Mouse (Mus musculus): ENCODE measurements at regions not wholly inside any gene's neighbourhood (a gene's known extent, or its start where the extent isn't known, plus 50 kb on each side); places are given as distances from the start of the nearest gene placed in this dataset.

- DNase-seq (ENCODE audit: low spot score) (no peak), ATAC-seq (ENCODE audit: low FRiP score, low read depth) (no peak)
- no peak overlapping the region for H3K4me2 ChIP-seq (replicated peaks; ENCODE audit: low read depth, low read length, severe bottlenecking)
- no peaks in the 10 kb centered on the region for H3K9me3 ChIP-seq (ENCODE audit: control insufficient read depth, low read length)
- WGBS, result 88% methylated on average over 4 of the region's 4 CpGs
- no peak overlapping the region for H3K9ac ChIP-seq (ENCODE audit: low read depth, low read length, severe bottlenecking)
- H3K4me1 ChIP-seq (ENCODE audit: control insufficient read depth, insufficient read depth, low read length), result no peaks in the 10 kb centered on the region
- no peaks in the 10 kb centered on the region for H3K36me3 ChIP-seq (ENCODE audit: control insufficient read depth, insufficient read depth, low read length)
- H3K27me3 ChIP-seq (ENCODE audit: control insufficient read depth, insufficient read depth, low read length), result no peaks in the 10 kb centered on the region
- no peak for TF ChIP-seq POLR2A (IDR thresholded peaks at IDR 0.05; ENCODE audit: borderline replicate concordance, extremely low read depth, insufficient read depth, insufficient read length)
- no peak overlapping the region for H3K27ac ChIP-seq (replicated peaks; ENCODE audit: low read depth, low read length)
- no peak overlapping the region for H3K4me3 ChIP-seq (replicated peaks; ENCODE audit: low read length)
Observed at GRCm38 (mm10) chr12:49830665-49831064, 445.7 kb downstream of the Gm43517 start.

- TF ChIP-seq POLR2A (IDR thresholded peaks at IDR 0.05; ENCODE audit: borderline replicate concordance, extremely low read depth, insufficient read depth, insufficient read length), result no peak
- no peak for ATAC-seq (ENCODE audit: low FRiP score, low read depth)
Observed at GRCm38 (mm10) chr12:49832118-49832847, 447.3 kb downstream of the Gm43517 start.

DNA sequence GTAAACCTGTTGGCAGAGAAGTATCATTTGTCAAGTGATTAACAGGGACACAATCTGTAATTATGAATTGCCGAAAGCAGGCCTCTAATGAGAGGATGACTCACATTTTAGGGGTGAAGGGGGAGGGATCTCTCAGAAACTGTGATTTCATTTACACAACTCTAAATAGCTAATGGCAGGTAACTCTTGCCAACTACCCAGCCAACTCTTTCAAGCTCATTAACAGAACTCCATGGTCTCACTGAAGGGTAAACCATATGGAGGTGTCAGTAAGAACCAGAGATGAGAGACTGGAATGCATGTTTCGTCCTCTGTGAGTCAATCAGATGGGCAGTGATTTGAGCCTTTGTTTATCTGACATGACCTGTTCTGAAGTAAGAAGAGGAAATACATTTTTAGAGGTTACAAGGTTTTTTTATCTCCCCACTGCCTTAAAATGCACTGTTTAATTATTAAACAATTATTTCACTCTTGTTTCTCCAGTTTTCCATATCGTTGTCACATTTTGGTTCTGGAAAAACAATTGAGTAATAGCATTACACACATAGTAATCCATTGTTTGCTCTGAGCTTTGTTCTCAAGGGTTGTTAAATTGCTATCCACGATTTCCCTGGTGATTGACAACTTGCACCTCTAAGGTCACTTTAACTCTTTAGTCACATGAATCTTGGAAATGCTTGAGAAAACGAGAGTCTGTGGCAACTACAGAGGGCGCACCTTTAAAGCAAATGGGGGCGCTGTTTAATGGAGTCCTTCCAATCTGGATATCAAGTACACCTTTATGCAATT is 451.5 kb downstream of the Gm43517 start:
- H3K27me3 ChIP-seq (ENCODE audit: control insufficient read depth, insufficient read depth, low read length), result no peaks in the 10 kb centered on the region
- H3K4me2 ChIP-seq (replicated peaks; ENCODE audit: low read depth, low read length, severe bottlenecking), result no peak overlapping the region
- H3K9ac ChIP-seq (ENCODE audit: low read depth, low read length, severe bottlenecking), result no peak overlapping the region
- no peaks in the 10 kb centered on the region for H3K36me3 ChIP-seq (ENCODE audit: control insufficient read depth, insufficient read depth, low read length)
- no peaks in the 10 kb centered on the region for H3K9me3 ChIP-seq (ENCODE audit: control insufficient read depth, low read length)
- no peak overlapping the region for H3K4me3 ChIP-seq (replicated peaks; ENCODE audit: low read length)
- DNase-seq (ENCODE audit: low spot score), result no peak
- no peak for TF ChIP-seq POLR2A (IDR thresholded peaks at IDR 0.05; ENCODE audit: borderline replicate concordance, extremely low read depth, insufficient read depth, insufficient read length)
- 57% methylated on average over 7 of the region's 7 CpGs for WGBS
- ATAC-seq (ENCODE audit: low FRiP score, low read depth), result no peak
- H3K4me1 ChIP-seq (ENCODE audit: control insufficient read depth, insufficient read depth, low read length), result no peaks in the 10 kb centered on the region
- no peak overlapping the region for H3K27ac ChIP-seq (replicated peaks; ENCODE audit: low read depth, low read length)

More at GRCm38 (mm10) chr12:49832118-49832847, 447.3 kb downstream of the Gm43517 start:
- no peaks in the 10 kb centered on the region for H3K4me1 ChIP-seq (ENCODE audit: control insufficient read depth, insufficient read depth, low read length)
- no peak overlapping the region for H3K4me2 ChIP-seq (replicated peaks; ENCODE audit: low read depth, low read length, severe bottlenecking)
- no peaks in the 10 kb centered on the region for H3K9me3 ChIP-seq (ENCODE audit: control insufficient read depth, low read length)
- no peak overlapping the region for H3K9ac ChIP-seq (ENCODE audit: low read depth, low read length, severe bottlenecking)
- DNase-seq (ENCODE audit: low spot score), result no peak
- WGBS, result 19% methylated on average over 3 of the region's 3 CpGs
- H3K27me3 ChIP-seq (ENCODE audit: control insufficient read depth, insufficient read depth, low read length), result no peaks in the 10 kb centered on the region
- no peak overlapping the region for H3K27ac ChIP-seq (replicated peaks; ENCODE audit: low read depth, low read length)
- no peak overlapping the region for H3K4me3 ChIP-seq (replicated peaks; ENCODE audit: low read length)
- H3K36me3 ChIP-seq (ENCODE audit: control insufficient read depth, insufficient read depth, low read length), result no peaks in the 10 kb centered on the region

- WGBS, result 86% methylated on average over 2 of the region's 2 CpGs
- Histone ChIP-seq H3K9ac (ENCODE audit: low read depth, low read length, severe bottlenecking) (no peak overlapping the region), H3K27ac (replicated peaks; ENCODE audit: low read depth, low read length) (no peak overlapping the region), H3K4me2 (replicated peaks; ENCODE audit: low read depth, low read length, severe bottlenecking) (no peak overlapping the region), H3K4me1 (ENCODE audit: control insufficient read depth, insufficient read depth, low read length) (no peaks in the 10 kb centered on the region), H3K4me3 (replicated peaks; ENCODE audit: low read length) (no peak overlapping the region), H3K36me3 (ENCODE audit: control insufficient read depth, insufficient read depth, low read length) (no peaks in the 10 kb centered on the region), H3K9me3 (ENCODE audit: control insufficient read depth, low read length) (no peaks in the 10 kb centered on the region), H3K27me3 (ENCODE audit: control insufficient read depth, insufficient read depth, low read length) (no peaks in the 10 kb centered on the region)
- DNase-seq (ENCODE audit: low spot score), result no peak
- no peak for TF ChIP-seq POLR2A (IDR thresholded peaks at IDR 0.05; ENCODE audit: borderline replicate concordance, extremely low read depth, insufficient read depth, insufficient read length)
- ATAC-seq (ENCODE audit: low FRiP score, low read depth), result no peak
Observed at GRCm38 (mm10) chr12:49885507-49885906, 500.5 kb downstream of the Gm43517 start.

DNA sequence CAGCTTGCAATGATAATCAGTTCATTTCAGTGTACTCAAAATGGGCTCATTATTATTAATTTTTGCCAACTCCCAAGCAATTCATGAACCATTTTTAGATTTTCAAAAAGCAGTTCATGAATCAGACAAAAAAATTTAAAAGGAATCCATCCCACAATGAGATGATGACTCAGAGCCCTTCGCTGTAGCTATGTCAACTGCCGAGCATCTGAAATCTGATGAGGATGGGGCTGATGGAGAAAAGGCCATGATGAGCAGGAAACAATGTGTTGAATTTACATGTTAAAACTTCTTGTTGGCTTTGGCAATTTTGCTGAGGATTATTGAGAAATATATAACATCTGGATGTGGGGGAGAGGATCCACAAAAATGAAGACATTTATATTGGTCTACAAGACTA is 502.3 kb downstream of the Gm43517 start:
- Histone ChIP-seq H3K36me3 (ENCODE audit: control insufficient read depth, insufficient read depth, low read length) (no peaks in the 10 kb centered on the region), H3K4me1 (ENCODE audit: control insufficient read depth, insufficient read depth, low read length) (no peaks in the 10 kb centered on the region), H3K9me3 (ENCODE audit: control insufficient read depth, low read length) (no peaks in the 10 kb centered on the region), H3K4me3 (replicated peaks; ENCODE audit: low read length) (no peak overlapping the region), H3K27me3 (ENCODE audit: control insufficient read depth, insufficient read depth, low read length) (no peaks in the 10 kb centered on the region), H3K4me2 (replicated peaks; ENCODE audit: low read depth, low read length, severe bottlenecking) (no peak overlapping the region), H3K9ac (ENCODE audit: low read depth, low read length, severe bottlenecking) (no peak overlapping the region), H3K27ac (replicated peaks; ENCODE audit: low read depth, low read length) (no peak overlapping the region)
- 82% methylated on average over 2 of the region's 2 CpGs for WGBS
- TF ChIP-seq POLR2A (IDR thresholded peaks at IDR 0.05; ENCODE audit: borderline replicate concordance, extremely low read depth, insufficient read depth, insufficient read length), result no peak
- DNase-seq (ENCODE audit: low spot score), result peak; percentile 28
- ATAC-seq (ENCODE audit: low FRiP score, low read depth), result no peak

All from limb, embryonic 14.5 days (tissue).